Mouse (Mus musculus) G1E-ER4 (cell line): ENCODE measurements around the gene Izumo1r. TPM values are rescaled to one million over a fixed set of nuclear protein-coding genes. Genes with fewer than 3 reads are reported as not detected.

ENCODE experiments used
- GATA1 ChIP-seq: IDR thresholded peaks from one replicate; pipeline ENCODE4 v1.8.0; 2012; ENCODE audit warnings: low read length, inconsistent platforms
- polyA plus RNA-seq: library from polyadenylated mRNA; stranded (reverse); fragments of >175 nt; gene quantifications from 2 replicates; pipeline ENCODE4 v1.2.3, GENCODE M21; 2012

Izumo1r gene
- not detected in 2 replicates for polyA plus RNA-seq

DNA sequence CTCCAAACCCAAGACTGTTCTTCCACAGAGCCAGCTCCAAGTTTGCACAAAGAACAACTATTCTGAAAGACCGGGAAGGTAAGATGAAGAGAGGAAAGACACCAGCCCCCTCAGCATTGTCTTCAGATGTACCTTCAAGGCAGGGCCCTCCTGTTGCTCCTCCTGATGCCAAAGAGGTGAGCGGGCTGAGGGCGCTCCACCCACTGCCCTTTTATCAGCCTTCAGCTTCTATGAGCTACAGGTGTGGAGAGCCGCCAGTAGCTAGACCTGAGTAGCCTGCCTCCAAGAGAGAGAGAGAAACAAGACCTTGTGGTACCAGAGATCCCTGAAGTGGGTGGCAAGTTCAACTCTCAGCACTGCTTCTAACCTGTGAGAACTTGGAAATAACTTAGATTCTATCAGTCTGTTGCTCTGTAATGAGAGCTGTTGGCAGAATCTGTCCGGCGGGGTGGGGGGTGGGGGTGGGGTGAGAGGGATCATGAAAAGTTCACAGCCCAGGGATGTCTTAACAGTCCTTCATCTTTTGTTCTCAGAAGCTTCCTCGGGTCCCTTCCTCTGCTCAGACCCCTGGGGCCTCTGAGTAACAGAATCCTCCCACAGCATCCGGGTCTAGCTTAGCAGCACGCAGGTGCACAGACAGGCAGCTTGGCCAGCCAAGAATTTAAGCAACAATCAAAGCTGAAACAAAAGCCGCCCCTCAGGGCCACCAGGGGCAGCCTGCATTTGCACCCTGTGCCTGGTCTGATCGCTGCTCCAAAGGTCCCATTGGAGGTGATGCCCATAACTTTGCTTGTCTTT, at the start of gene Izumo1r:
TSS of gene Izumo1r (minus strand) at position 369 of the 798 bp plus-strand sequence.
- no peak for TF ChIP-seq GATA1

DNA sequence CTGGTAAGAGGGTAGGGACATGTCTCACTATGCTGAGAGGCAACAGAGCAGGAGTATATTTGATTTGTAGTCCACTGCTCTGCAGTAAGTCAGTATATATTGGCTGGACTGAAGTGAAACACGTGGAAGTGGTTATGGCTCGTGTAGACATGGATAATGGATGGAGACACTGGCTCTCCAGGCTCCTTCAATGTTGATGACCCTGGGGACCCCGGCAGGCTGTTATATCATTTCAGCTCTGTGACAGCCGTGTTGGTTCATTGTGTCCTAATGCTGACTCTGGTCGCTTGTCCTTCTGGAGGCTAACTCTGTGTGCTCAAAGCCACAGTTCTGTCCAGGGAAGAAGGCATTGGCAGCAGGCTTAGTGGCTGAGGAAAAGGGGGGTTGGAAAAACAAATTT, 47.3 kb upstream of the Izumo1r start:
- TF ChIP-seq GATA1, result no peak

DNA sequence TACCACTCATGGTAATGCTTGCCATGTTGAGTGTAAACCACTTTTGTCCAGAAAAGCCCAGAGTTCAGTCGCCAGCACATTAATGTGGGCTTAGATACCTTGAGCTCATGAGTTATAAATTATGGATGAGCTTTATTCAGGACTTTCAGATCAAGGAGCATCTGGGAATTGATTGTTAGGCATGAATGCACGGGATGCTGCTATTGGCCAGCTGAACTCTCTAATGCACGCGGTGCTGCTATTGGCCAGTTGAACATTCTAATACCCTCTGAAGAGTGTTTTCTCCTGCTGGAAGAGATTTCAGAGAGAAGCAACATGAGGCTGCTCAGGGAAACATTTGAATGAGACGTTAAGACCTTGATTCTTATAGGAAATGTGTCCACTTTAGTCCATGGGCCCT, 45.1 kb upstream of the Izumo1r start:
- no peak for TF ChIP-seq GATA1

DNA sequence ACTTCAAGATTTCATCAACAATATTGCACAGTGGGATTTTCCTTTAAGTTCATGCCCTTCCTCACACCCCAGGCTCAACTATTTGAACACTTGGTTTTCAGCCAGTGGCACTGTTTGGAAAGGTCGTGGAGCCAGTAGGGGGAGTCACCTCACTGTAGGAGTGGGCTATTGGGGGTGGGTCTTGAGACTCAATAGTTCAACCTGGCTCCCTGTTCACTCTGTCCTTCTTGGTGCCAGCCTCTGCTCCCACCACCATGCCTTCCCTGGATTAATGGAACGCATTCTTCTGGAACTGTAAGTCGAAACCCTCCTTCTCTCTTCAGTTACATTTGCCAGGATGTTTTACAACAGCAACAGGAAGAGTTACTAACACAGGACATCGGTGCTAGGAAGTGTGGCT, 42.9 kb upstream of the Izumo1r start:
- no peak for TF ChIP-seq GATA1

DNA sequence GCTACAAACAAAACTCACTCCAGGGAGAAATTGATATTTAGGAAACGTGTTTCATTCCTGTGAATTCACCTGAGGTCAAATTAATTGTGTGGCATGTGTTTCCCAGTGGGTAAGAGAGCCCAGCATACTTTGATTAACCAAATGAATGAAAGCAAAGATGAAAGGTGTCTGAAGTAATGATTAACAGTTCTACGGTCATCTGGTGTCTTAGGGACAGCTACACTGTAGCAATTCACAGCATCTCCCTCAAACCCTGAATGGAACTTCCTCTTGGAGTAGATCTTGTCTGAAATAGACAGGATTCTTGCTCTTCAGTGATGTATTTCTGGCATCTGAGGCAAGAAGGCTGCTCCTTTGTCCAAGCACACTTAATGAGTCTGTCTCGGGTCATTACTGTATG, 42.2 kb upstream of the Izumo1r start:
- TF ChIP-seq GATA1, result no peak

DNA sequence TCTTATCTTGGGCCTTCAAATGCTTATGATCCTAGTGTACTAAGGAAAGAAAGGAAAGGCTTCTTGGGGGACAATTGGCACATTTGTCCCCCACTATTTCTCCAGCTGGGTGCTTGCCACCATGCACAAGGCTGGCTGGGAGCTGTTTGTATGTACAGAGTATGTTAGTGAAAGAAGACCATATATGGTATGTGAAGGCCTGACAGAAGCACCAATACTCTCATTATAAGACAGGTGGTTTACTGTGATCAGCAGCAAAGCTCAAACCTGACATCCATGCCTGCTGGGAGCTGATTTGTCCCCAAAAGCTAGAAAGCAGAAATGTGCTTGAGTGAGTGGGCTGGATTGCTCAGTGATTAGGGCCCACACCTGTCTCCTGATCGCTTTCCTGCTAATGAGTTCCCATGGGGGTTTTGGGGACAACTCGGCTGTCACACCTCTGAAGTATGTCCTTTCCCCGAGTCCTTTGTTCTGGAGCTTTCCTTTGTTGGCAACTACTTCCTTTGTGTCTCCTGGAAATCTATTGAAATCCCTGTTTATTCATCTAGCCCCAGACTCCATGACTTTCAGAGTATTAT, 38.5 kb upstream of the Izumo1r start:
- TF ChIP-seq GATA1, result no peak

DNA sequence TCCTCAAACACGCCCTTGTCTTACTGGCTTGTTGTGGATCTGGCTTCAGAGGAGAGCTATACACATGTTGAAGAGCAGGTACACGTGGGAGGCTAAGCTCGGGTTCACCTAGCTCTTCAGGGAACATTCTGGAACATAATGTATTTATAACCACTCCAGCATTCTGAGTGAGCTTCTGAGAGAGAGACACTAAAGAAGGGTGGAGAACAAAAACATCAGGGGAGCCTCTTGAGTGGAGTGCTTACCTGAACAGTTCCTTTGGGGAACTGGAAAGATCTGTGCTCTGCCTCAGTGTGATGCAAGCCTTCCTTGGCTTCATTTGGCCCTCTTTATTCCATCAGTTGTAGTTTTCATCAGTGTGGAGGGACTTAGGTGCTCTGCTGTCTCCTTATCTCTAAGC, 35.9 kb upstream of the Izumo1r start:
- no peak for TF ChIP-seq GATA1

DNA sequence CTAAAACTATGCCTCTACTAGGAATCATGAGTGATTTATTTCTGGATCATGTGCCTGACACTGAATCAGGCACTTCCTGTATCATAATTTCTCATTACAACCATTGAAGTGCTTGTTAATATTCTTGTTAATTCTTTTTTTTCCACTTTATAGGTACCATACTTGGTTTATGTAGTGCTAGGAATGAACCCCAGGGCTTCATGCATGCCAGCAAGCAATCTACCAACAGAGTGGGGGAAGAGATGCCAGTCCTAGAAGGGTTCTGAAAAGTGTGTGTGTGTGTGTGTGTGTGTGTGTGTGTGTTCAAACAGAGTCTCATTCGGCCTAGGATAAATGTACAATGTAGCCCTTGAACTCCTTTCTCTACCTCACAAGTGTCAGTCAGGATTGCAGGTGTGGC, 33.6 kb upstream of the Izumo1r start:
- TF ChIP-seq GATA1, result no peak

DNA sequence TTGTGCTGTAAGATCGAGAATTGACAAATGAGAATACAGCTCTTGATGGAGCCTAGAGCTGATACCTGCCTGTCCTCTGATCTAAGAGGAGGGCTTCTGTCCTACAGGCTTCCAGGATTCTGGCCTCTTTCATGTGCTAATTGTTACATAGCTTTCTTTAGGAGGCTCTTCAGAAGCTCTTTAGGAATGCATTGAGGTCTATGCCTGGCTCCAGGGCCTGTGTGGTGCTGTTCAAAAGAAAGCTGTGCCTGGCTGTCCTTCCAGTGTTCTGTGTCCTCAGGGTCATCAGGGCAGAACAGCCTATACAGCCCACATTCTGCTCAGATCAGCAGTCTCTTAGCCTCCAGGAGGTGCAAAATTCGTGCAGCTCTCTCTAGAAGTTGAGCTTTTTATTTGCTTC, 31.1 kb upstream of the Izumo1r start:
- TF ChIP-seq GATA1, result no peak

DNA sequence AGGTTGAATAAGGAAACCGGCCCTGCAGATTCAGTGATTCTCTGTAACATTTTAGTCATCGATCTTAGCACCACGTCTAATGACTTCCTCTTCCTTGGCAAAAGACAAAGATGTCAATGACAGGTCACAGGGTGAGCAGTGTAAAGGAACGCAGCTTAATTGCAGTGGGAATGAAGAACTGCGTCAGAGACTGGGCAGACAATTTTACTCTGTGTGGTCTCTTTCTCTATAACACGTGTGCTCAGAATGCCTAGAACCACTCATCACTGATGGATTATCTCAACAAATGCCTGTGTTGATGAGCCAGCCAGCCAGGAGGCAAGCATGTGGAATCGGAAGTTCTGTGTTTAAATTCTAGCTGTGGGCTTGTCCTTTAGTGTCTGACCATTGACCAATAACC, 28.2 kb upstream of the Izumo1r start:
- TF ChIP-seq GATA1, result no peak

DNA sequence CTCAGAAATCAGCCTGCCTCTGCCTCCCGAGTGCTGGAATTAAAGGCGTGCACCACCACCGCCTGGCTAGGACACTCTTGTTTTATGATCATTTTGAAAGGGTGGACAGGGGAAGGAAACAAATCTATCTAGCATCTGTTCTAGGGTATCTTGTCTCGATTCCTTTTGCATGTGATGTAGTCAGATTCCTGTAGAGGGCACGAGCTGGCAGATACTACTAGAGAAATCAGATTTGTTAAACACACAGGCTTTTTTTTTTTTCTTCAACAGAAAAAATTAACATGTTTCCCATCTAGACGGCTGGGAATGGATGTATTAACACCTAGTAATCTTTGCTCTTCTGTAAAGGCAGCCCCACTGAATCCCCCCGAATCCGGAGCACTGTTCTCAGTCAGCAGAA, 27.5 kb upstream of the Izumo1r start:
- TF ChIP-seq GATA1, result no peak

DNA sequence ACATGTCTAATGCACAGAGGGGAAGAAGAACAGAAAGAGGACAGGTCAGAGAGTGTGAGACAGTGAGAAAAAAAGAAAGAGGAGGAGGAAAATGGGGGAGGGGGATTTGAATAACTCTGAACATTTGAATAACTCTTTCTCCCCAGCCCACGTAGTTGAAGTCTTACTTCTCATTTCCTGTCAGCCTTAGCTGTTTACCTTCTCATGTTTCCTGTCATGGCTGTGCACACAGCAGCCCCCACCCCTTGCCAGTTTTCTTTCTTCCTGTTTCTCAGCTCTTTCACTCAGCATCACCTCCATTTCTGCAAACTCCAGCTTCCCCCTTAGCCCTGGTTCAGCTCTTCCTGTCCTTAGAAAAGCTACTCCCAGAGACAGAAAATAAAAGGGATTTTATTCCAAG, 22.8 kb upstream of the Izumo1r start:
- TF ChIP-seq GATA1, result no peak

DNA sequence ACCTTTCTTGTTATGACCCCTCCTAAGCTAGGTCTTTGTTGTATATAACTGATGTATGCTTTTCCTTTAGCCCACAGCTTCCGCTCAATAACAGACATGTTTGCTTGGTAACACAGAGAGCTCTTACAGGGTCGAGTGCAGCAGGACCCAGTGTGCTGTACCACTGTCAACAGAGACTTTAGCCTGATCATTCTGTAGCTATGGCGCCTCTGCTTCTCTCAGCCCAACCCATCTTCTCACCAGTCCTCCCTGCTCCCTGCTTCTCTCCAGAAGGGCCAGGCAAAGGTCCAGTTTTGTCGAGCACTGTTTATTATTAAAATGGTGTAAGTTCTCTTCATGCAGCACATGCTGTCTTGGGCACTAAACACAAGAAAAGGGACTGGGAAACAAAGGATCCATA, 19.9 kb upstream of the Izumo1r start:
- no peak for TF ChIP-seq GATA1

DNA sequence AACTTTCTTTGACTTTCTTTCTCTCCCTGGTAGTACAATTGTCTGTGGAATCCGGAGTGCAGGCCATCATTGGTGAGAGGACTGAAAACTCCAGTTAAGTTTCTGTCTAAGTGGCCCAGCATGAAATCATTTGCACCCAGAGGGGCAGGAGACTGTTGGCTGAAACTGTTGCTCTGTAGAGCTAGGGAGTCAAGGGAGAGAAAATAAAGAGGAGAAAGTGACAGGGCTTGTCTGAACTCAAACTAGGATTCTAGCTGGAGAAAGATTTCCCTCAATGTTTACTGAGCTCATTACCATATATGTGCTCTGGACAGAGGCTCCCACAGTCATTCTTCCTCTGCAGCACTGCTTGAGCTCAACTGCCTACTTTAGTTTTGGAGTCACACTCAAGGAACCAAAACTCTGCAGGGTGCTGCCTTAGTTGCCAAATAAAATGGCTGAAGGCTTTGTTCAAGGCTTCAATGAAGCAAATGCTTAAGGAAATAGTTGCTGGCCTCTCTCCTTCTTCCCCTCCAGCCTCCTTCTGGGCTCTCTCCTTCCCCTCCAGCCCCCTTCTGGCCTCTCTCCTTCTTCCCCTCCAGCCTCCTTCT, 18.3 kb upstream of the Izumo1r start:
- no peak for TF ChIP-seq GATA1

DNA sequence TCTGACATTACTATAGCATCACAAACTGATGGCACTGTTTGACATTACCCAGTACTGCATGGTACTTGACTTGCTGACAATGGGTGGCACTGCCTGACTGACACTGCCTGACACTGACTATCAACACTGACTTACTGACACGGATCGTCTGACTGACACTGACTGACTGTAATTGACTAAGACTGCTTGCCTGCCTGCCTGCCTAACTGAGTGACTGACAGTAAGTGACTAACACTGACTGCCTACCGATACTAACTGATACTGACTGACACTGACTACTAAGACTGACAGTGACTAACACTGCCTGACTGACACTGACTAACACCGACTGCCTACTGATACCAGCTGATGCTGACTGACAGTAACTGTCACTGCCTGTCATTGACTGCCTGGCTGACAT, 17.5 kb upstream of the Izumo1r start:
- TF ChIP-seq GATA1, result no peak

DNA sequence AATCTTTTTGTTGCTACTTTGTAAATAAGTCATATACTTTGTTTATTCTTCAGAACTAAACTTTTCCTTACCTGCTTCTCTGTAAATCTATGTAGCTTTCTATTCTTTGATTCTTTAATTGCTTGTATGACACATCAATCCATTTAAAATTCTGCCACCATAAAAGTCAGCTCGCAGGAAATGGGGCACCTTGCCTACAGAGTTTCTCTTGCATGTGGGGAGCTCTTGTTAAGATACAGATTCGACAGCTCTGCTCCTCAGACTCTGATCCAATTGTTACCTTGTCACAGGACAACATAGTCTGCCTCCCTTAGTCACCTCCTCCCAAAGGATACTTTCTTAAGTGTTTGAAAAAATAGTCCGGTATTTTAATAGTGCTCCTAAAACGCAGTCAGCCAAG, 16.9 kb upstream of the Izumo1r start:
- no peak for TF ChIP-seq GATA1
